Mouse (Mus musculus) forebrain, embryonic 11.5 days (tissue): ENCODE measurements around the gene Rtn2. TPM values are rescaled to one million over a fixed set of nuclear protein-coding genes. Genes with fewer than 3 reads are reported as not detected.

ENCODE experiments used
- ATAC-seq: fragments of 200-750 bp; cut with Nextera tagmentation; replicated peaks from 2 replicates; pipeline ENCODE4 v1.8.0; 2017; ENCODE audit warnings: moderate TSS enrichment; ENCODE audit not compliant: low FRiP score
- DNase-seq: peaks from one replicate; pipeline ENCODE4 v3.0.0-alpha.2; 2017; ENCODE audit warnings: low spot score
- H3K27ac ChIP-seq: fragments of 300-500 bp; sonication (generic); 2 replicates; pipeline ENCODE4 v1.5.1; 2014; ENCODE audit warnings: low read depth, low read length
- H3K27me3 ChIP-seq: fragments of 300-500 bp; sonication (generic); 2 replicates; pipeline ENCODE4 v1.6.1; 2014; ENCODE audit warnings: mild to moderate bottlenecking, low read length, mixed read lengths; ENCODE audit not compliant: control insufficient read depth, insufficient read depth
- H3K36me3 ChIP-seq: fragments of 300-500 bp; sonication (generic); 2 replicates; pipeline ENCODE4 v1.6.1; 2014; ENCODE audit warnings: mild to moderate bottlenecking, low read length, moderate library complexity, mixed read lengths; ENCODE audit not compliant: control insufficient read depth, insufficient read depth
- H3K4me1 ChIP-seq: fragments of 300-500 bp; sonication (generic); replicated peaks from 2 replicates; pipeline ENCODE4 v1.6.1; 2014; ENCODE audit warnings: low read length, mixed read lengths; ENCODE audit not compliant: control insufficient read depth, insufficient read depth
- H3K4me2 ChIP-seq: fragments of 300-500 bp; sonication (generic); 2 replicates; pipeline ENCODE4 v1.6.1; 2014; ENCODE audit warnings: low read depth, mild to moderate bottlenecking, low read length, moderate library complexity, mixed read lengths; ENCODE audit not compliant: severe bottlenecking
- H3K4me3 ChIP-seq: fragments of 300-500 bp; sonication (generic); 2 replicates; pipeline ENCODE4 v1.5.1; 2014; ENCODE audit warnings: low read depth, low read length
- H3K9ac ChIP-seq: fragments of 300-500 bp; sonication (generic); 2 replicates; pipeline ENCODE4 v1.6.1; 2014; ENCODE audit warnings: low read length
- H3K9me3 ChIP-seq: fragments of 300-500 bp; sonication (generic); 2 replicates; pipeline ENCODE4 v1.6.1; 2016; ENCODE audit warnings: low read length, mixed read lengths; ENCODE audit not compliant: control insufficient read depth
- WGBS: fragments of 180-500 bp; shearing (Covaris S2); extraction: QIAGEN DNeasy Blood & Tissue Kit; methylation state at CpG from one replicate; pipeline ENCODE4 v1.1.7; 2014; 5-methylcytosine and 5-hydroxymethylcytosine counted together
- polyA plus RNA-seq: library from polyadenylated mRNA; unstranded; fragments of >200 nt; fragmentation: Nextera tagmentation; extraction: Ambion mirVana; gene quantifications from 2 replicates; pipeline ENCODE4 v1.2.1, GENCODE M21; 2014

Rtn2 gene
- polyA plus RNA-seq, 1 experiment from 2014 or later, result 47.3 TPM

DNA sequence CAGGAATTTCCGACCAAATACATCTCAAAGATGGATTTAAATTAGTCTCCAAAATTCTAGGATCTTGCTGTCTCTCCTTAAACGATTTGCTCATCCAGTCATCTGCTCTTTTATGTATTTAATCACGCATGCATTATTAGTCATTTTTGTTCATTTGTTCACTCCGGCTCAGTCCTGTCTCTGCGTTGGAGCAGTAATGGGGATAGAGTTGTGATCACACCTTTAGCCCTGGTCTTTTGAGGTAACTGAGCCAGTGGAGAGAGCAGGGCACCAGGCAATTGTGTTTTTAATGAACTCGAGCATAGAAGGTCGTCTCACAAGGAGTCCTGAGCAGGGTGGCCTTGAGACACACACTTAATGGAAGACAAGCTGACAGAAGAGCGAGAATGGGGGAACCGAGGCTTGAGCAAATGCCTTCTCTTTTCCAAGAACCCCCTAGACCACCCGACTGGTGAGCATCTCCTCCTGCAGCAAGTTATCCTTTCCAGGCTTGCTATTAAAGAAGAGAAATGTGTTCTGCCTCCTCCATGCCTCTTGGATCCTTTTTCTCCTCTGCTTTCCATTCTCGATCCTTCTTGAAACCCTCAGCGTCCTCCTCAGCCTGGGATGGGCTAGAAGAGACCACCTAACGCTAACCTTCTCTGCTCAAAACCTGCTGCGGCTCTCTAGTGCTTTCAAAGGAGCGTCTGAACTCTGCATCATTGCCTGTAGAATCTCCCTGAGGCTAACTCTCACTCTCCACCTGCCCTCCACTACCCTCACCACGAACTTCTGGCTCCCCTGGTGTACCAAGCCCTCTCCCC, 19.2 kb downstream of the Rtn2 start:
- ATAC-seq (no peak), DNase-seq (peak; percentile 56)
- H3K4me1 ChIP-seq, result peaks cover 10% of the 10 kb centered on the region; the same call in 1 of the 2 replicates
- H3K27me3 ChIP-seq, result peaks cover 45% of the 10 kb centered on the region
- peak overlapping the region; percentile 22; the same call in 1 of the 2 replicates for H3K4me3 ChIP-seq
- peak overlapping the region; percentile 46 for H3K4me2 ChIP-seq
- H3K9me3 ChIP-seq, result no peaks in the 10 kb centered on the region
- H3K9ac ChIP-seq, result no peak overlapping the region
- no peak overlapping the region for H3K27ac ChIP-seq
- WGBS, result 10% methylated on average over 16 of the region's 16 CpGs
- H3K36me3 ChIP-seq, result no peaks in the 10 kb centered on the region

DNA sequence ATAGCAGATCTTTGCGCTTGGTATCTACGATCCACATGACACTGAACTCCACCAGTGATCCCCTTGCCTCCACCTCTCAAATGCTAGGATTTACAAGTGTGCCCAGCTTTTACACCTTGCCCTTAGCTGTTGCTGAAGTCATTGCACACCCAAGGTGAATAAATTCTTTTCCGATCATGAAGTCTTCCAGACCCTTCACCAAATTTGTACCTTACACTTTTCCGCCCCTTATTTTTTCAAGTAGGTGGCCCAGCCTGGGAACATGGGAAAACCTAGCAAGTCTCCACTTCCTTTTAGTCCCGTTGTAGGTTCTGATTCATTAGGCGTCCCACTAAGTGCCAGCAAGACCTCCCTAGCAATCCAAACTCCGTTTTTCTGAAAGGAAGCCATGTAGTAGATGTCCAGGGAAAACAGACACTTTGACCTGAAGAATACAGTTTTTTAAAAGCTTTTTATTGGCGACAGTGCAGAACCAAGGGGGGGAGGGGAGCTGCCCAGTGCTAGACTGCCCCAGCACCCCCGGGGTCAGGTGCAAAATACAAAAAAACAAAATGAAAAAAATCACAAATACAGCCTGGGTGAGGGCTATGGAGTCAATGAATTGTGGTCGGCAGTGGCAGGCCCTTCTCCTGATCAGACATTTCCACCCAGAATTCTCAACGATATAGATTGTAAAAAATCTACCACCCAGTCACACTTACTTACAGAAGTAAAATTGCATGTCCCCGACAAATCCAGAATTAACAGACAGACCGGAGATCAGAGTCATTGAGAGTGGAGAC, 20.0 kb downstream of the Rtn2 start:
- peaks cover 10% of the 10 kb centered on the region; the same call in 1 of the 2 replicates for H3K4me1 ChIP-seq
- no peak overlapping the region for H3K4me3 ChIP-seq
- H3K4me2 ChIP-seq, result peak overlapping the region; percentile 46; the same call in 1 of the 2 replicates
- H3K27ac ChIP-seq, result no peak overlapping the region
- DNase-seq (no peak), ATAC-seq (no peak)
- peaks cover 53% of the 10 kb centered on the region for H3K27me3 ChIP-seq
- 52% methylated on average over 13 of the region's 13 CpGs for WGBS
- H3K9me3 ChIP-seq, result no peaks in the 10 kb centered on the region
- no peaks in the 10 kb centered on the region for H3K36me3 ChIP-seq
- no peak overlapping the region for H3K9ac ChIP-seq

DNA sequence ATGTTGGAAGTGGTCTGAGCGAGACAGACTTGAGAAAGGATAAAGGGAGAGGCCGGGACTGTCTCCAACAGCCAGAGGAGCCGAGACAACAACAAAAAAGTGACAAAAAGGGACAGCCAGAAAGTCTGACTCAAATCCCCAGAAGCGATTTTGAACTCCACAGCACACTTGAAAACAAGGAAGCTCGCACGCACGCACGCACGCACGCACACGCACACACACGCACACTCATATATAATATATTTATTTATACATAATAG, 20.6 kb downstream of the Rtn2 start:
- Histone ChIP-seq H3K4me3 (no peak overlapping the region), H3K36me3 (no peaks in the 10 kb centered on the region), H3K9me3 (no peaks in the 10 kb centered on the region), H3K9ac (no peak overlapping the region), H3K4me1 (peaks cover 10% of the 10 kb centered on the region; the same call in 1 of the 2 replicates), H3K27me3 (peaks cover 53% of the 10 kb centered on the region), H3K27ac (no peak overlapping the region), H3K4me2 (no peak overlapping the region)
- ATAC-seq (no peak), DNase-seq (no peak)
- WGBS, result 70% methylated on average over 12 of the region's 12 CpGs

DNA sequence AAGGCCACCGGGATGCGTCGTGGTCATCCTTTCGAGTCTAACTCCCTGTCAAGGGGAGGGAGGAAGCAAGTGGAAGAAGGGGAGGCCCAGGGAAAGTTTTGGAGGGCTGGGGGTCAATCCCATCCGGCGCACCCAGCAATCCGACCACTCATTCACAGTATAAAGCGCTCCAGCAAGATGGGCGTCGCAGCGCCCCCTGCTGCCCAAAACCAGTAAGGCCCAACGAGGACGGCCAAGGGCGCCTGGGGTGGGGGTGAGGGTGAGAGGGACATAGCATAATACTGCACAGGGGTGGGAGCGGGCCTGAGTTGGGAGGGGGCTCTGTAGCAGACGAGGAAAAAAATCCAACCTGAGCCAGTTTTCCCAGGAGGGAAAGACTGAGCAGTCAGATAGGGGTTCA, 21.3 kb downstream of the Rtn2 start:
- peak; percentile 93 for DNase-seq
- Histone ChIP-seq H3K4me1 (peaks cover 10% of the 10 kb centered on the region; the same call in 1 of the 2 replicates), H3K9ac (no peak overlapping the region), H3K9me3 (no peaks in the 10 kb centered on the region), H3K36me3 (no peaks in the 10 kb centered on the region), H3K27ac (no peak overlapping the region), H3K4me2 (peak overlapping the region; percentile 37; the same call in 1 of the 2 replicates), H3K4me3 (peak overlapping the region; percentile 19; the same call in 1 of the 2 replicates), H3K27me3 (peaks cover 53% of the 10 kb centered on the region)
- WGBS, result under 1% methylated on average over 16 of the region's 16 CpGs
- ATAC-seq, result peak; percentile 25; the same call in 1 of the 2 replicates

DNA sequence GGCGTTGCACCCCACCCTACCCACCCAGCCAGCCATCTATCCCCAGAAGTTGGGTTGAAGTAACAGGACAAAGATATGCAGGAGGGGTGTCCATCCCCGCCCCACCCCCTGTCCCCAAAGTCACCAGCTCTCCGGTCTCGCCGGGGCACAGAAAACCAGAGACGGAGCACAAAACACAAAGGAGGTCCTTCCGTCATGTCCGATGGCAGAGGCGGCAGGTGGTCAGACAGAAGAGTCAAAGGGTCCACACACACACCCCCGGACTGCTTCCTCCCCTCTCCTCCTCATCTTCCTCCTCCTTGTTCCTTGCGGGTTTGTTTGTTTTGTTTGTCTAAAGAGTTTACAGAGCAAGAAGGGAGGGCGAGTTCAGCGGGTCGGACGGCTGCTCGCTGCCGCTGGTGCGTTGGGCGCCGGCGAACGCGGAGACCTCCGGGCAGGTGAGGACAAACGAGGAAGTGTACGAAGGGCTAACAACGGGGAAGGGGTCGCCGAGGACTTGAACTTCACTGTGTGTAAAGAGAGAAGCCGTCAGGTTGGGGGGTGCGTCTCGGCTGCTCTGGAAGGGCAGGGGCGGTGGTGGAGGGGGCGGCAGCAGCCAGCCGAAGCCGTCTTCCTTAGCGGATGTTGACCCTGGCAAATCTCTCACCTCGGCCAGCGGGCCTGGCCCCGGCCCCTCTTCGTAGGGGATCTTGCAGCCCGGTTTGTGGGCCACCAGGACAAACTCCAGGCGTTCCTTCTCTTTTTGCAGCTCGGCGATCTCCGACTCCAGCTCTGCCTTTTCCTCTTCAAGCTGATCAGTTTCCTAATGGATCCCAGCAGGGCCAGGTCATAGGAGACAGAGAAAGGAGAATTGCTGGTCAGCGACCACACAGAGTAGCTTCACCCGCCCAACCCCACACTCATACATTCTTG, 22.3 kb downstream of the Rtn2 start:
- H3K9me3 ChIP-seq, result no peaks in the 10 kb centered on the region
- H3K9ac ChIP-seq, result peak overlapping the region; percentile 13; the same call in 1 of the 2 replicates
- H3K36me3 ChIP-seq, result no peaks in the 10 kb centered on the region
- peak overlapping the region; percentile 36; the same call in 1 of the 2 replicates for H3K4me2 ChIP-seq
- DNase-seq (no peak), ATAC-seq (no peak)
- peaks cover 53% of the 10 kb centered on the region for H3K27me3 ChIP-seq
- H3K27ac ChIP-seq, result no peak overlapping the region
- H3K4me3 ChIP-seq, result peak overlapping the region; percentile 19; the same call in 1 of the 2 replicates
- WGBS, result 1% methylated on average over 48 of the region's 48 CpGs
- peaks cover 15% of the 10 kb centered on the region; the same call in 1 of the 2 replicates for H3K4me1 ChIP-seq

DNA sequence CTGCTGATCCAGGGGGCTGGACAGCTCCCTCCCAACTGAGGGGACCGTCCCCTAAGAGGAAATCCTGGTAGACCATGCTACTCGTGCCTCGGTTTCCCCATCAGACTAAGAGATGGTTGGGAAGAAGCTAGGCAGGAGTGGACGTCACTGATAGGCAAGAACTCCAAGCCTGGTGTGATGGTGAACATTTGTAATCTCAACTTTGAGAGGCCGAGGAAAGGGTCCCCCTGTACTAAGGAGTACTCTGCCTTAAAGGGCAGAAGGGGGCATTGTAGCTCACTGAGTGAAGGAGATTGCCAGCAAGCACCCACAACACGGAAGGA, 22.9 kb downstream of the Rtn2 start:
- no peak for ATAC-seq
- Histone ChIP-seq H3K9me3 (no peaks in the 10 kb centered on the region), H3K36me3 (no peaks in the 10 kb centered on the region), H3K4me2 (peak overlapping the region; percentile 36; the same call in 1 of the 2 replicates), H3K4me1 (peaks cover 15% of the 10 kb centered on the region; the same call in 1 of the 2 replicates), H3K27ac (no peak overlapping the region), H3K4me3 (no peak overlapping the region), H3K27me3 (peaks cover 53% of the 10 kb centered on the region), H3K9ac (no peak overlapping the region)
- DNase-seq, result no peak
- 10% methylated on average over 6 of the region's 6 CpGs for WGBS

DNA sequence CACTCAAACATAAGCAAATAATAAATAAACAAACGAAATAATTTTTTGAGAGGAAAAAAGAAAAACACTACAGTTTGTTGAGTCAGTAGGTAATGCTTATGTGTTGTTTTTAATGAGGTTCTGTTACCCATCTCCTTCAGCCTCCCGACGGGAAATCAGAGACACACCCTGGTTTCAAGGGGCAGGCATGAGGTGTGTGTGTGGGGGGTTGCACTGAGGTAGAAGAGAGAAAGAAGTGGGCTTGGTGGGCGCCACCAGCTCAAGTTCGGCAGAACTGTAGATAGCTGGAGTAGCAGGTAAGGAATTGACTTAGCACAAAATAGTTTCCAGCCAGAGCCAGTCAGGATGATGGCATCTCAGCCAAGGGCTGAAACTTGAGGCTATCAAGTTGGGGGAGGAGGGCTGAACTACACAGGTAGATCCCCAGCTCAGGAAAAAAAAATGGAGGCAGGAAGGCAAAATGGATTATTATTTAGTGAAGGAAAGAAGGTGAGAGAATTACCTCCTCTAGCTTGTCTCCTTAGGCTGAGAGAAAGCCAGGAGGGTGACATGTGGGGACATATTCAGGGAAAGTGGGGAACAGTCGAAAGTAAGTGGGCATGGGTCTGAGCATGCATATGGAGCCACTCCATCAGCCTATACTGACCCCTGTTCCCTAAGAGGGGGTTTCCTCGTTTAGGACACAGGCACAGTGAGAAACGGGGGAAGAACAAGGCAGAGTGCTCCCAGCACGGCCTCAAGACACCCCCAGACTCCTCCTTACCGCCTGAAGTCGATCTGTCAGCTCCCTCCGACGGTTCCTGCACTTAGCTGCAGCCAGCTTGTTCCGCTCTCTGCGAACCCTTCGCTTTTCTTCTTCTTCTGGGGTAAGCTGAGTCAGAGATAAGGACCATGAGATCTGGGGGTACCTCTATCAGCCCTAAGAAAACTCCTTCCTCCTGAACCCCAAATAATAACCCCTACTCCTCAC, 23.7 kb downstream of the Rtn2 start:
- Histone ChIP-seq H3K4me3 (no peak overlapping the region), H3K4me2 (no peak overlapping the region), H3K27ac (no peak overlapping the region), H3K9me3 (no peaks in the 10 kb centered on the region), H3K27me3 (peaks cover 53% of the 10 kb centered on the region), H3K4me1 (peaks cover 15% of the 10 kb centered on the region; the same call in 1 of the 2 replicates), H3K9ac (no peak overlapping the region), H3K36me3 (no peaks in the 10 kb centered on the region)
- ATAC-seq, result no peak
- no peak for DNase-seq
- WGBS, result 50% methylated on average over 16 of the region's 16 CpGs
